Mouse (Mus musculus): Measurements from ENCODE around the gene 2410015M20Rik. TPM values are rescaled to one million over a fixed set of nuclear protein-coding genes. Genes with fewer than 3 reads are reported as not detected.

2410015M20Rik gene
- polyA plus RNA-seq, 1 experiment from 2014 or later = 282 TPM

GRCm38 (mm10) chr17:56593527-56594271 lies 15.9 kb downstream of the 2410015M20Rik start:
- 0 out of 2 replicates have a peak, but pooled peaks cover 4% of the 10 kb centered on the region for H3K4me1 ChIP-seq (replicated peaks)
- no peaks in the 10 kb centered on the region for H3K9me3 ChIP-seq (replicated peaks)
- H3K36me3 ChIP-seq = peaks cover 96% of the 10 kb centered on the region
- no peak overlapping the region for H3K4me2 ChIP-seq
- 88% methylated on average over 8 of the region's 8 CpGs for WGBS
- no peak overlapping the region for H3K4me3 ChIP-seq
- H3K9ac ChIP-seq = no peak overlapping the region
- no peaks in the 10 kb centered on the region for H3K27me3 ChIP-seq (replicated peaks)
- ATAC-seq (ENCODE audit: insufficient number of reproducible peaks, low FRiP score) = no peak
- H3K27ac ChIP-seq (ENCODE audit: poor library complexity, severe bottlenecking) = no peak overlapping the region

- Histone ChIP-seq H3K27ac (ENCODE audit: poor library complexity, severe bottlenecking) (no peak overlapping the region), H3K4me1 (replicated peaks) (peaks cover 12% of the 10 kb centered on the region; the same call in 1 of the 2 replicates), H3K9me3 (replicated peaks) (no peaks in the 10 kb centered on the region), H3K4me3 (no peak overlapping the region), H3K27me3 (replicated peaks) (no peaks in the 10 kb centered on the region), H3K4me2 (no peak overlapping the region), H3K9ac (no peak overlapping the region), H3K36me3 (peaks cover 99% of the 10 kb centered on the region)
- ATAC-seq (ENCODE audit: insufficient number of reproducible peaks, low FRiP score) = no peak
These were observed 17.0 kb downstream of the 2410015M20Rik start for GRCm38 (mm10) chr17:56592553-56592952.

DNA sequence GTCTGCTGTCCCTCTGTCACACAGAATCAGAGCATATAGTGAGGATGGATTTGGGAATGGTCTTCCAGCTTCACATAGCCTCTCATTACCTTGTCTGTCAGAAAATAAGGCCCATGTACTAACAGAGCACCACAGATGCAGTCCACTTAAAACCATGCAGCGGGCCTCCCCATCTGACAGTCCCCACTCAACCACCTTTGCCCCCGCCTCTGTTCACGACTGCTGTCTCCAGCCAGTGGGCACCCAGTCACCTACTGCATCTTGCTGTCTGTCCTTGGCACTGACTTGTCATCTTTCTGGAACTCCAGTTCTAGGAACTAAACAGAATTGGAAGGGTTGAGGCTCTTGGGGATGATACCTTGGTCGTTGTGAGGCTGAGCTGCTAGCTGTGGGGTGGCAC lies 20.6 kb downstream of the 2410015M20Rik start:
- peaks cover 78% of the 10 kb centered on the region for H3K36me3 ChIP-seq
- H3K4me3 ChIP-seq = no peak overlapping the region
- 87% methylated on average over 4 of the region's 4 CpGs for WGBS

DNA sequence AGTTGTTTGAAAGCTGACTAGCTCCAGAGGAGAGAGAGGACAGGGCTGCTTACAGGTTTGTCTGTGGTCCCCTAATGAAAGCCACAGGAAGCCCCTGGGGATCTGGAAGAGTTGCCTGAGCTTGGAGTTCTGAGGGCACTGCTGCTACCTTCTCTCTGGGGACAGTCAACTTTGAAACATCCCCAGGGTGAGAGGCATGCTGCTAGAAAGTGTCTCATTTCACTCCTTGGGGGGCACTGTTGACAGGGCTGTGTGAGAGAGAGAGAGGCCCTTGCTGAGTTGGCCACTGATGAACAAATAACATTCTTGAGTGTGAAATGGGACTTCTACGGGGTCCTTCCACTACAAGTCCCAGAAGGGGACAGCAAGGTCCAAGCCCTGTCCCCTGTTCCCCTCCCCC lies 21.8 kb downstream of the 2410015M20Rik start:
- no peaks in the 10 kb centered on the region for H3K27me3 ChIP-seq (replicated peaks)
- peaks cover 66% of the 10 kb centered on the region for H3K36me3 ChIP-seq
- H3K4me3 ChIP-seq = no peak overlapping the region
- 79% methylated on average over 1 of the region's 1 CpGs for WGBS
- ATAC-seq (ENCODE audit: insufficient number of reproducible peaks, low FRiP score) = no peak
- H3K27ac ChIP-seq (ENCODE audit: poor library complexity, severe bottlenecking) = no peak overlapping the region
- H3K9ac ChIP-seq = peak overlapping the region; percentile 59; the same call in 1 of the 2 replicates
- H3K4me2 ChIP-seq = no peak overlapping the region
- peaks cover 38% of the 10 kb centered on the region for H3K4me1 ChIP-seq (replicated peaks)
- no peaks in the 10 kb centered on the region for H3K9me3 ChIP-seq (replicated peaks)

More for the DNA sequence above, 20.6 kb downstream of the 2410015M20Rik start:
- Histone ChIP-seq H3K27me3 (replicated peaks) (no peaks in the 10 kb centered on the region), H3K9ac (no peak overlapping the region), H3K4me2 (no peak overlapping the region), H3K4me1 (replicated peaks) (peaks cover 30% of the 10 kb centered on the region), H3K9me3 (replicated peaks) (no peaks in the 10 kb centered on the region), H3K27ac (ENCODE audit: poor library complexity, severe bottlenecking) (no peak overlapping the region)
- ATAC-seq (ENCODE audit: insufficient number of reproducible peaks, low FRiP score) = no peak

- peak overlapping the region; percentile 88 for H3K4me3 ChIP-seq
- H3K27ac ChIP-seq (ENCODE audit: poor library complexity, severe bottlenecking) = peak overlapping the region; percentile 97
- WGBS = under 1% methylated on average over 61 of the region's 61 CpGs
- ATAC-seq (ENCODE audit: insufficient number of reproducible peaks, low FRiP score) = 0 out of 2 replicates have a peak, but pooled peaks have one; percentile 24
- peak overlapping the region; percentile 84 for H3K4me2 ChIP-seq
- no peaks in the 10 kb centered on the region for H3K27me3 ChIP-seq (replicated peaks)
- H3K9me3 ChIP-seq (replicated peaks) = no peaks in the 10 kb centered on the region
- H3K36me3 ChIP-seq = peaks cover 66% of the 10 kb centered on the region
- peaks cover 53% of the 10 kb centered on the region for H3K4me1 ChIP-seq (replicated peaks)
- peak overlapping the region; percentile 90 for H3K9ac ChIP-seq
These were observed 24.3 kb downstream of the 2410015M20Rik start for GRCm38 (mm10) chr17:56585171-56585821.

- Histone ChIP-seq H3K27me3 (replicated peaks) (no peaks in the 10 kb centered on the region), H3K4me2 (peak within 1 kb of the TSS; percentile 84), H3K36me3 (peaks cover 66% of the 10 kb centered on the region), H3K9ac (peak within 1 kb of the TSS; percentile 92), H3K4me1 (replicated peaks) (peaks cover 53% of the 10 kb centered on the region), H3K4me3 (peak within 1 kb of the TSS; percentile 88), H3K9me3 (replicated peaks) (no peaks in the 10 kb centered on the region), H3K27ac (ENCODE audit: poor library complexity, severe bottlenecking) (peak within 1 kb of the TSS; percentile 97)
- WGBS = 0% methylated on average over 86 of the region's 101 CpGs
- ATAC-seq (ENCODE audit: insufficient number of reproducible peaks, low FRiP score) = peak; percentile 95
These were observed 25.1 kb downstream of the 2410015M20Rik start, which contains the start of the genes Safb2 and Safb for GRCm38 (mm10) chr17:56584257-56585130. Safb2 (minus strand) TSS chr17:56584585. Safb (plus strand) TSS chr17:56584825.

GRCm38 (mm10) chr17:56583611-56584256 lies 25.8 kb downstream of the 2410015M20Rik start:
- Histone ChIP-seq H3K4me2 (peak overlapping the region; percentile 77), H3K27me3 (replicated peaks) (no peaks in the 10 kb centered on the region), H3K27ac (ENCODE audit: poor library complexity, severe bottlenecking) (peak overlapping the region; percentile 97), H3K4me3 (peak overlapping the region; percentile 88), H3K9ac (peak overlapping the region; percentile 92), H3K9me3 (replicated peaks) (no peaks in the 10 kb centered on the region), H3K4me1 (replicated peaks) (peaks cover 53% of the 10 kb centered on the region), H3K36me3 (peaks cover 66% of the 10 kb centered on the region)
- WGBS = under 1% methylated on average over 33 of the region's 33 CpGs
- ATAC-seq (ENCODE audit: insufficient number of reproducible peaks, low FRiP score) = no peak; the same call in 1 of the 2 replicates

DNA sequence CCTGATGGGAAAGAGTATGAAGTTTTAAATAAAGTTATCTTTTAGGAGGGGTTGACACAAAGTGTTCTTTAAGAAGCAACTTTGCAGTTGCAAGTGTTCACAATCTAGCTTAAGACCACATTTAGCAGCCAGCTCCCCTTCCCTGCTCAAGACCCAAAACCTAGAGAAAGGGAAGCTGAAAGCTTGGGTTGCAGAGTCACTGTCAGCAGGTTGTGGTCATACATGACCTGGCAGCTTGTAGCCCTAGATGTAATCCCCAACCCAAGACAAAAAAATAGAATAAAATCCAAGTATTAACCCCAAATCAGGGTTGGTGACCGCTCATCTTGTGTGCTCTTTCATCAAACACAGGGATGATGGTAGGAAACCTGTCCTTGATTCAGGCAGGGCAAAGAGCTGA lies 26.5 kb downstream of the 2410015M20Rik start:
- Histone ChIP-seq H3K27ac (ENCODE audit: poor library complexity, severe bottlenecking) (no peak overlapping the region; the same call in 1 of the 2 replicates), H3K9me3 (replicated peaks) (no peaks in the 10 kb centered on the region), H3K9ac (peak overlapping the region; percentile 92), H3K4me3 (peak overlapping the region; percentile 88), H3K36me3 (peaks cover 66% of the 10 kb centered on the region), H3K4me2 (peak overlapping the region; percentile 77), H3K27me3 (replicated peaks) (no peaks in the 10 kb centered on the region), H3K4me1 (replicated peaks) (peaks cover 50% of the 10 kb centered on the region)
- WGBS = 82% methylated on average over 1 of the region's 1 CpGs
- ATAC-seq (ENCODE audit: insufficient number of reproducible peaks, low FRiP score) = no peak

GRCm38 (mm10) chr17:56572939-56573338 lies 36.6 kb downstream of the 2410015M20Rik start:
- Histone ChIP-seq H3K9me3 (replicated peaks) (no peaks in the 10 kb centered on the region), H3K27ac (ENCODE audit: poor library complexity, severe bottlenecking) (no peak overlapping the region), H3K9ac (no peak overlapping the region), H3K36me3 (peaks cover 92% of the 10 kb centered on the region), H3K27me3 (replicated peaks) (no peaks in the 10 kb centered on the region), H3K4me2 (no peak overlapping the region), H3K4me1 (replicated peaks) (no peaks in the 10 kb centered on the region), H3K4me3 (no peak overlapping the region)
- WGBS = 98% methylated on average over 3 of the region's 3 CpGs
- no peak for ATAC-seq (ENCODE audit: insufficient number of reproducible peaks, low FRiP score)

DNA sequence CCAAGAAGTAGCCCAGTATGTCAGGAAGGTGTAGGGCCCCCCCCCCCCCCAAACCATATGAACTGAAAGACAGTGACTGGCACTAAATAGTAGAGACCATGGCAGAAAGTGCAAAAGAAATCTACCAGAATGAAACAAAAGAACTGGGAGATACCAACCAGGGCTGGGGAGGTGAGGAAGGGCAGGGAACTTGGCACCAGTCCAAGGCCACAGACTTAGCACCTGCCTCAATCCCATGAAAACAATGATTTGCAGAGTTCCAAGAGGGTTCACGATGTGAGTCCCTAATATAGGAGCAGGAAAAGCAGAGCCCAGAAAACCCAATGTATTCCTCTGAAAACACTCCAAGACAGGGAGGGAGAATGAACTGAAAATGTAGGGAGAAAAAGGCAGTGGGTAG lies 37.4 kb downstream of the 2410015M20Rik start:
- Histone ChIP-seq H3K4me2 (no peak overlapping the region), H3K27ac (ENCODE audit: poor library complexity, severe bottlenecking) (no peak overlapping the region), H3K9me3 (replicated peaks) (no peaks in the 10 kb centered on the region), H3K9ac (no peak overlapping the region), H3K36me3 (peaks cover 92% of the 10 kb centered on the region), H3K27me3 (replicated peaks) (no peaks in the 10 kb centered on the region), H3K4me1 (replicated peaks) (no peaks in the 10 kb centered on the region), H3K4me3 (no peak overlapping the region)
- WGBS = 59% methylated on average over 1 of the region's 1 CpGs
- ATAC-seq (ENCODE audit: insufficient number of reproducible peaks, low FRiP score) = no peak

All from heart, embryonic 12.5 days (tissue).